Mouse (Mus musculus): ENCODE results near the gene Igdcc4. TPM values are rescaled to one million over a fixed set of nuclear protein-coding genes. Genes with fewer than 3 reads are reported as not detected.

Igdcc4 gene
- polyA plus RNA-seq, 1 experiment, result 0.15 TPM

DNA sequence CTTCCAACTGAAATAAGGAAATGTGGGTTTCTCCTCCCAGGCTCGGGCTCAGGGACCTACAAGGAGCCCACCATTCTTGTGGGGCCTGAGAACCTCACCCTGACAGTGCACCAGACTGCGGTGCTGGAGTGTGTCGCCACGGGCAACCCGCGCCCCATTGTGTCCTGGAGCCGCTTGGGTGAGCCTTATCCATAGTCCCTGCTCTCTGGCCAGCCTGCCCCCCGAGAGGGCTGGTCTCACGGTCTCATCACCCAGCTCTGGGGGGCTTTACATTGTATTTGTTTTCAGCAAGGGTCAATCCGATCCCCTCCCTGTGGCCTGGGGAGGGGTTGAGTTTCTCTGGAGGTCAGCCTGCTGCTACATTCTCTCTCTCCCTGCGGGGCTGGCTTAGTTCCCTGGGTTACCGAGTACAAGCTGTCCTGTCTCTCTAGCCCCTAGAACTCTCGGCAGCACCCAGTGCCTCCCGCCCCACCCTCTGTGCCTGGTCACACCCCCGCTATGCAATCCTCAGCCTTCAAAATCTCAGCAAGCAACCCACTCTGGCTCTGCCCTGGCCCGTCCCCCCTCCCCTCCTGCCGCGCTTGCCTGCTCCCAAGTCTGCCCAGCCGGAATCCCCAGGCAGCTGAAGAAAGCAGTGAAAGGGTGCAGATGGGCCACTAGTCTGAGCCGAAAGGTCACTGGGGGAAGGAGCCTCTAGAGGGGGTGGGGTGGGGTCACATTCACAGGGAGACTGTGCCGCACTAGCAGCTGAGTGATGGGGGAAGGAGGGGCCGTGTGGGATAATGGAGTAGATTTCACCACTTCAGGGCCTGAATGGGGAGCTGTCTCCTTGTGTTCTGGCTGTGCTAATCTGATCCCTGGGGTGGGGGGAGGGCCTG lies 77.3 kb downstream of the Igdcc4 start:
- Histone ChIP-seq H3K4me1 (ENCODE audit: control insufficient read depth, insufficient read depth, low read length) (no peaks in the 10 kb centered on the region), H3K4me3 (ENCODE audit: insufficient read depth, low read length) (no peak overlapping the region), H3K27ac (ENCODE audit: insufficient read depth, low read depth, low read length) (no peak overlapping the region)
- TF ChIP-seq CTCF (IDR thresholded peaks at IDR 0.05; ENCODE audit: low read depth, low read length) (no peak), POLR2A (IDR thresholded peaks at IDR 0.05; ENCODE audit: borderline replicate concordance, low read depth, low read length) (no peak)

DNA sequence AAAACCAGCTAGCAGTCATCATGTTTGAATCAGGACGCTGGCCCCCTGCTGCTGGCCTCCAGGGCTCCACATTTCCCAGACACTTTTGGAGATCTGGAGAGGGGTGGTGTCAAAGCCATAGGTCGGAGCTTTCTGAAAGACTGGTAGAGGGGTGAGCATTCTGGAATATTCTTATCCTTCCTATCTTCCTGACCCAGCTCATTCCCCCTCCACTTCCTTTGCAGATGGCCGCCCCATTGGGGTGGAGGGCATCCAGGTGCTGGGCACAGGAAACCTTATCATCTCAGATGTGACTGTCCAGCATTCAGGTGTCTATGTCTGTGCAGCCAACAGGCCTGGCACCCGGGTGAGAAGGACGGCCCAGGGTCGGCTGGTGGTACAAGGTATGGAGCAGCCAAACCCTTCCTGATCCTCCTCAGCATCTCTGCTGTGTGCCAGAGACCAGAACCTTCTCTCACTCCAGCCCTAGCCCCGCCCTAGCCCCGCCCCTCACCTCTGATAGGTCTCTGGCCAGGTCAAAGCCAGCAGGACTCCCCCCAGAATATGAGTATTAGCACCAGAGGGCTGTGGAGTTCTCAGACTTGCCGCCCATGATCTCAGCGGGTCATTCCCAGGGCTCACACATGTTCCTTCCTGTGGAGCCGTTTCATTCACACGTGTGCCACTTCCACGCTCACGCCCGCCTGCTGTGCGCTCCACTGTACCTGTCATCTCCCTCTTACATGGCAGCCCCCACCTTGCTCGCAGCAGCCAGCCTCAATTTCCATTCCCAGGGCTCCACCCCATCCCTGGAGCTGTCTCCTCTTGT lies 78.7 kb downstream of the Igdcc4 start:
- Histone ChIP-seq H3K4me3 (ENCODE audit: insufficient read depth, low read length) (no peak overlapping the region), H3K27ac (ENCODE audit: insufficient read depth, low read depth, low read length) (no peak overlapping the region), H3K4me1 (ENCODE audit: control insufficient read depth, insufficient read depth, low read length) (no peaks in the 10 kb centered on the region)
- TF ChIP-seq POLR2A (IDR thresholded peaks at IDR 0.05; ENCODE audit: borderline replicate concordance, low read depth, low read length) (no peak), CTCF (IDR thresholded peaks at IDR 0.05; ENCODE audit: low read depth, low read length) (no peak)

Other genes starting within 250 kb of the Igdcc4 start
- not detected in 2 replicates for gene Slc24a1, start 149.9 kb upstream of the Igdcc4 start, polyA plus RNA-seq (2012; ENCODE audit: insufficient read depth, insufficient read length, missing spikeins)
- gene Ints14, start 140.6 kb upstream of the Igdcc4 start, polyA plus RNA-seq (2012; ENCODE audit: insufficient read depth, insufficient read length, missing spikeins), result 21.4 and 21.6 TPM in 2 replicates
- gene Hacd3, start 79.8 kb upstream of the Igdcc4 start, polyA plus RNA-seq (2012; ENCODE audit: insufficient read depth, insufficient read length, missing spikeins), result 27.7 and 29.0 TPM in 2 replicates
- gene Dpp8, start 69.1 kb upstream of the Igdcc4 start, polyA plus RNA-seq (2012; ENCODE audit: insufficient read depth, insufficient read length, missing spikeins), result 57.3 and 73.7 TPM in 2 replicates
- not detected in 2 replicates for gene Igdcc3, start 39.7 kb downstream of the Igdcc4 start, polyA plus RNA-seq (2012; ENCODE audit: insufficient read depth, insufficient read length, missing spikeins)
- gene Parp16, start 93.9 kb downstream of the Igdcc4 start, polyA plus RNA-seq (2012; ENCODE audit: insufficient read depth, insufficient read length, missing spikeins), result 2.9 TPM in 2 replicates
- gene Cilp, start 163.7 kb downstream of the Igdcc4 start, polyA plus RNA-seq (2012; ENCODE audit: insufficient read depth, insufficient read length, missing spikeins), result not detected in 2 replicates
- gene Clpx, start 192.8 kb downstream of the Igdcc4 start, polyA plus RNA-seq (2012; ENCODE audit: insufficient read depth, insufficient read length, missing spikeins), result 19.2 and 20.8 TPM in 2 replicates
- 11.1 and 15.9 TPM in 2 replicates for gene Pdcd7, start 244.6 kb downstream of the Igdcc4 start, polyA plus RNA-seq (2012; ENCODE audit: insufficient read depth, insufficient read length, missing spikeins)

Measured in bone marrow macrophage, adult 2 months (primary cell).